Mouse (Mus musculus) limb, embryonic 15.5 days (tissue): ENCODE measurements at regions not wholly inside any gene's neighbourhood (a gene's known extent, or its start where the extent isn't known, plus 50 kb on each side); places are given as distances from the start of the nearest gene placed in this dataset.

Source experiments
- ATAC-seq: fragments of 200-750 bp; cut with Nextera tagmentation; 2 replicates; pipeline ENCODE4 v1.8.0; 2017; ENCODE audit warnings: low read depth, moderate TSS enrichment; ENCODE audit not compliant: insufficient number of reproducible peaks, low FRiP score, low TSS enrichment
- H3K27ac ChIP-seq: fragments of 300-500 bp; sonication (generic); 2 replicates; pipeline ENCODE4 v1.5.1; 2015; ENCODE audit warnings: moderate library complexity, mild to moderate bottlenecking, inconsistent platforms
- H3K27me3 ChIP-seq: fragments of 300-500 bp; sonication (generic); 2 replicates; pipeline ENCODE4 v1.6.1; 2015; ENCODE audit warnings: inconsistent platforms
- H3K36me3 ChIP-seq: fragments of 300-500 bp; sonication (generic); 2 replicates; pipeline ENCODE4 v1.6.1; 2015; ENCODE audit warnings: inconsistent platforms
- H3K4me1 ChIP-seq: fragments of 300-500 bp; sonication (generic); 2 replicates; pipeline ENCODE4 v1.6.1; 2015; ENCODE audit warnings: inconsistent platforms
- H3K4me2 ChIP-seq: fragments of 300-500 bp; sonication (generic); 2 replicates; pipeline ENCODE4 v1.6.1; 2015; ENCODE audit warnings: mild to moderate bottlenecking, inconsistent platforms
- H3K4me3 ChIP-seq: fragments of 300-500 bp; sonication (generic); 2 replicates; pipeline ENCODE4 v1.5.1; 2015; ENCODE audit warnings: mild to moderate bottlenecking, inconsistent platforms
- H3K9ac ChIP-seq: fragments of 300-500 bp; sonication (generic); 2 replicates; pipeline ENCODE4 v1.6.1; 2015; ENCODE audit warnings: inconsistent platforms
- H3K9me3 ChIP-seq: fragments of 300-500 bp; sonication (generic); 2 replicates; pipeline ENCODE4 v1.6.1; 2016; ENCODE audit warnings: inconsistent platforms
- WGBS: fragments of 180-500 bp; shearing (Covaris S2); methylation state at CpG from one replicate; pipeline ENCODE4 v1.1.7; 2015; 5-methylcytosine and 5-hydroxymethylcytosine counted together

DNA sequence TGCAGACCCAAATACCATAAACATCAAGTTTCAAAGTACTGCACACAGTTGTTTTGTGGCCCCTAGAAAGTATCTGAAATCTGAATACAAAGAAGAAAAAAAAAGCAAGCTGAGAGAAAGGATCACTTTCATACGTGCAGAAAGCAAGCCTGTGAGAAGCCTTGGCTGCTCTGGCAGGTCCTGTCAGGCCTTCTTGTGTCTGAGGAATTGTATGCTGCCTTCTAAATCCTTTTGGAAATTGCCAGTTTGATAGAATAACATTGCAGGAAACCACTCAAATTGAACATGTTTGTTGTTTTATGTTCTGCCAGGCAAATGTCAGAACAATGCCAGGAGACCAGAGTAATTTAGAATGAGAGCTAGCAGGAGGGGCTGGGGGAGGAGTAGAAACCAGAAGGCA, 198.0 kb downstream of the Spry2 start:
- Histone ChIP-seq H3K27ac (no peak overlapping the region), H3K27me3 (no peaks in the 10 kb centered on the region), H3K9me3 (no peaks in the 10 kb centered on the region), H3K4me3 (no peak overlapping the region), H3K36me3 (no peaks in the 10 kb centered on the region), H3K9ac (no peak overlapping the region), H3K4me1 (no peaks in the 10 kb centered on the region), H3K4me2 (no peak overlapping the region)
- ATAC-seq = no peak
- 39% methylated on average over 1 of the region's 1 CpGs for WGBS

GRCm38 (mm10) chr14:105698086-105698485, 198.5 kb downstream of the Spry2 start:
- H3K36me3 ChIP-seq = no peaks in the 10 kb centered on the region
- no peak overlapping the region for H3K27ac ChIP-seq
- H3K4me1 ChIP-seq = no peaks in the 10 kb centered on the region
- no peaks in the 10 kb centered on the region for H3K9me3 ChIP-seq
- no peaks in the 10 kb centered on the region for H3K27me3 ChIP-seq
- no peak for ATAC-seq
- no peak overlapping the region for H3K4me2 ChIP-seq
- 82% methylated on average over 1 of the region's 1 CpGs for WGBS
- H3K9ac ChIP-seq = no peak overlapping the region
- no peak overlapping the region for H3K4me3 ChIP-seq

DNA sequence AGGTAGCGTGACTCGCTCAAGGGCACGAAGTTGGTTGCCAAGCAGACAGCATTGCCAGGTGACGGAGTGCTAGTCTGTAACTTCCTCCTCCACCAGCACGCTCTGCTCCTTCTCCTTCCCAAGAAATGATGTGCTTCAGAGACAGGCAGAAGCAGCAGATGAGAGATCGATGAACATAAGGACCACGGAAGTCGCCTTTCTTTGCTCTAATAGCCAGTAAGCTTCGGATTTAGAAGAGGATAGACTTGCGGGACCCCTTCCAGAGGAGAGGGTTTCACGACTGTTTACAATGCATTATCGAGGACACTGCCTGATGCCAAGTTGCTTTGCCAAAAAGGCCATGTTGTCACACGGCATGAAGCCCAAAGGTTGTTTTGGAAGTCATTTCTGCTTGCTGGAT, 199.2 kb downstream of the Spry2 start:
- ATAC-seq = no peak
- no peak overlapping the region for H3K4me2 ChIP-seq
- WGBS = 88% methylated on average over 13 of the region's 13 CpGs
- H3K36me3 ChIP-seq = no peaks in the 10 kb centered on the region
- H3K27ac ChIP-seq = no peak overlapping the region
- H3K27me3 ChIP-seq = no peaks in the 10 kb centered on the region
- H3K4me3 ChIP-seq = no peak overlapping the region
- no peaks in the 10 kb centered on the region for H3K9me3 ChIP-seq
- no peaks in the 10 kb centered on the region for H3K4me1 ChIP-seq
- H3K9ac ChIP-seq = no peak overlapping the region

DNA sequence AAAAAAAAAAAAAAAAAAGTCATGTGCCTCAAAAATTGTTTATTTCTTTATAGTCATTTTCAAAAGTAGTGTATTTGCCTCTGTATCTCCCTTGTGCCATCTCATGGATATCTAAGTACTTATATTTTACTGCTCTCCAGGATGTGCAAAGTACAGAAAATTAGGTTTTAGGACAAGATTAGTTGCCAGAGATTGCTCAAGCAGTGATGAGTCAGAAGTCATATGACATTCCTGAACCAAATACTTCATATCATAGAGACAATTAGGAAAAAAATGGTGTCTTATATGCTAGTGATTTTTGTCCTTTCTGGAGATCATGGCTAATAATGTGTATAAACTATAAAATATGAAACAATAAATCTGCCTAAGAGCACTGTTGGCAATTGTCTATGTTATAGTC, 201.7 kb downstream of the Spry2 start:
- Histone ChIP-seq H3K27ac (no peak overlapping the region), H3K27me3 (no peaks in the 10 kb centered on the region), H3K9me3 (no peaks in the 10 kb centered on the region), H3K4me3 (no peak overlapping the region), H3K4me1 (no peaks in the 10 kb centered on the region), H3K36me3 (no peaks in the 10 kb centered on the region), H3K4me2 (no peak overlapping the region), H3K9ac (no peak overlapping the region)
- ATAC-seq = no peak

DNA sequence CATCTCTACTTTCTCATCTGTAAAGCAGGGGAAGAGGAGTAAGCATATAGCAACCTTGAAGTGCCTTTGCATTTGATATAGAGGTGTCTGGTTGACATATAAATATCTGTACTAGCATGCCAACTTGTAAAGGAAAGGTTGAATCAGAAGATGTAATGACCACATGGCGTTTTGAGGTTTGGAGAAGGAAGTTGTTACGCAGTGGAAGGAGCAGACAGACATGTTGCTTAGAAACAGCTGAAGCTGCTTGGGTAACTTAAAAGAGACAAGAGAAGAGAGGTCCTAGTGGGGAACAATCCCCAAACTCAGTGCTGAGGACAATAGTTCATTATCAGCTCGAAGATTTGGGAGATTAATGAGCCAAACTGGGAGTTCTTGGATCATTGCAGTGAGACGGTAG, 202.9 kb downstream of the Spry2 start:
- no peaks in the 10 kb centered on the region for H3K4me1 ChIP-seq
- H3K4me3 ChIP-seq = no peak overlapping the region
- no peaks in the 10 kb centered on the region for H3K27me3 ChIP-seq
- 87% methylated on average over 4 of the region's 4 CpGs for WGBS
- H3K9me3 ChIP-seq = no peaks in the 10 kb centered on the region
- H3K4me2 ChIP-seq = no peak overlapping the region
- H3K36me3 ChIP-seq = no peaks in the 10 kb centered on the region
- no peak overlapping the region for H3K9ac ChIP-seq
- no peak overlapping the region for H3K27ac ChIP-seq
- no peak for ATAC-seq

GRCm38 (mm10) chr14:105684826-105685465, 211.7 kb downstream of the Spry2 start:
- Histone ChIP-seq H3K27me3 (no peaks in the 10 kb centered on the region), H3K4me2 (no peak overlapping the region), H3K4me3 (no peak overlapping the region), H3K9me3 (no peaks in the 10 kb centered on the region), H3K4me1 (no peaks in the 10 kb centered on the region), H3K9ac (no peak overlapping the region), H3K36me3 (no peaks in the 10 kb centered on the region), H3K27ac (no peak overlapping the region)
- ATAC-seq = no peak
- 28% methylated on average over 11 of the region's 11 CpGs for WGBS

DNA sequence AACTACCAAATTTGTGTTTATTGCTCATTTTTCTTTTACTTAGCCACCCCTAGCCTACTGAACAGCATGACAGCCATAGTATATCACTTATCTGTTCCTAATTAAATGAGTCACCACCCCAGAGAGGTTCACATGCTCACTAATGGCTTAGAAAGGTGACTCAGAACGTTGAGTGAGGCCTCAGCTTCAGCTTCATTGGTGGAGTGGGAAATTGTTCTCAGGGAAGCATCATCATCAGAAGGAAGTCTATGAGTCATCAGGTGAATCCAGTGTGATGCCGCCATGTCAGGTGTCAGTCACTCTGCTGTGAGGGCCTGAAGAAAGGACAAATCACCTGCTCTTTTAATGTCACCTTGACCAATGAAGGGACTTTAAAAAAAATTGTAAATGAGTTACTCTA, 212.3 kb downstream of the Spry2 start:
- no peaks in the 10 kb centered on the region for H3K9me3 ChIP-seq
- 56% methylated on average over 2 of the region's 2 CpGs for WGBS
- H3K27ac ChIP-seq = no peak overlapping the region
- H3K4me2 ChIP-seq = no peak overlapping the region
- no peak overlapping the region for H3K4me3 ChIP-seq
- no peaks in the 10 kb centered on the region for H3K4me1 ChIP-seq
- no peak overlapping the region for H3K9ac ChIP-seq
- H3K27me3 ChIP-seq = no peaks in the 10 kb centered on the region
- ATAC-seq = no peak
- no peaks in the 10 kb centered on the region for H3K36me3 ChIP-seq

DNA sequence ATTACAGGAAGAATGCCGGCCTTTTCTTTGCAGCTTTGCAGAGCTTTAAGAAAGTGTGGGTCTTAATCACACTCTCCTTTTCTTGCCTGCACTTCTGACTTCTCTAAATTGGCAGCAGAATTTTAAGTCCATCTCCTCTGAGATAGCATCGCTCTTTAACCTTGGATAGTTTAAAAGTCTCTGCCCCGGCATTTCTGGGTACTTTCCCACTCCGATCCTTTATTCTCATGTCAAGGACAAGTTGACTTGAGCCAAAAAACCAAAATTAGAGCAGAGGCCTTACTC, 220.0 kb downstream of the Spry2 start:
- no peak overlapping the region for H3K9ac ChIP-seq
- 0 out of 2 replicates have a peak, but pooled peaks cover 11% of the 10 kb centered on the region for H3K4me1 ChIP-seq
- H3K4me3 ChIP-seq = no peak overlapping the region
- ATAC-seq = no peak
- H3K4me2 ChIP-seq = no peak overlapping the region
- H3K27ac ChIP-seq = no peak overlapping the region
- no peaks in the 10 kb centered on the region for H3K27me3 ChIP-seq
- 22% methylated on average over 4 of the region's 4 CpGs for WGBS
- no peaks in the 10 kb centered on the region for H3K36me3 ChIP-seq
- no peaks in the 10 kb centered on the region for H3K9me3 ChIP-seq

GRCm38 (mm10) chr14:105675801-105676645, 220.6 kb downstream of the Spry2 start:
- no peak overlapping the region for H3K27ac ChIP-seq
- no peaks in the 10 kb centered on the region for H3K36me3 ChIP-seq
- WGBS = 37% methylated on average over 13 of the region's 13 CpGs
- 0 out of 2 replicates have a peak, but pooled peaks cover 11% of the 10 kb centered on the region for H3K4me1 ChIP-seq
- no peaks in the 10 kb centered on the region for H3K27me3 ChIP-seq
- no peak for ATAC-seq
- H3K4me3 ChIP-seq = no peak overlapping the region
- no peak overlapping the region for H3K4me2 ChIP-seq
- no peaks in the 10 kb centered on the region for H3K9me3 ChIP-seq
- no peak overlapping the region for H3K9ac ChIP-seq

DNA sequence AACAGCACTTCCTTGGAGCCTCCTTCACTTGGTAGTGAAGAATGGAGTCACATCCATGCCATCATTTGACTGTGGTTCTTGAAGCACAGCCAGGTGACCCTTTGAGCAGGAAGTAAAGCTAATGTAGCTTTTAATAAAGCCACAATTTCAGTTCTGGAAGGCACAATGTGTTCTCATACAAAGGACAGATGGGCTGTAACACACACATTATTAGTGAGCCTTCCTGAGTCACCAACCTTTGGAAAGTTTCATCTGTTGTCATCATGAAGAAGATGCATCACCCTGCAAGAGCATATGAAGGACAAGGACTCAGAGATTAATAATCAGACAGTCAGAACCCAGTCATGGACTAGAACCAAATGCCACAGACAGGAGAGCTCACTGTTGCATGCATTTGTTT, 221.6 kb downstream of the Spry2 start:
- H3K27ac ChIP-seq = no peak overlapping the region
- H3K4me3 ChIP-seq = no peak overlapping the region
- H3K9me3 ChIP-seq = no peaks in the 10 kb centered on the region
- no peaks in the 10 kb centered on the region for H3K27me3 ChIP-seq
- no peak for ATAC-seq
- H3K4me1 ChIP-seq = 0 out of 2 replicates have a peak, but pooled peaks cover 11% of the 10 kb centered on the region
- H3K36me3 ChIP-seq = no peaks in the 10 kb centered on the region
- H3K9ac ChIP-seq = no peak overlapping the region
- H3K4me2 ChIP-seq = no peak overlapping the region

DNA sequence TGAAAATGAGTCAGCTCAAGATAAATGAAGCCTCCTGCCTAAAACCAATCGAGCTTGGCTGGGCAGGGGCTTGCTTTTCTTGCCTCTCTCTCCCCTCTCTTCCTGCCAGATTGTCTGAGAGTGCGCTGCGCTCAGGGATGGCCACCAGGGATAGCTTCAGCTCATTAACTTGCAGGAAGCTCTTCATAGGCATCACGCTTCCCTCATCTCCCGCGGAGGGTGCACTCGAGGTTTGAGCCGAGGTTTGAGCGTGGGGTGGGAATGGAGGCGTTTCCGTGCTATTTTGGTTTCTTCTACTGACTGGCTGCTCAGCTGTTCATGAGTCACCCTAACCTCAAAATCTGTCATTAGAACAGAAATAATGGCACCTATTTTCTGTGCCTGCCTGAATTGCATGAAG, 227.7 kb downstream of the Spry2 start:
- Histone ChIP-seq H3K9me3 (no peaks in the 10 kb centered on the region), H3K27me3 (no peaks in the 10 kb centered on the region), H3K4me1 (0 out of 2 replicates have a peak, but pooled peaks cover 4% of the 10 kb centered on the region), H3K27ac (no peak overlapping the region; the same call in 1 of the 2 replicates), H3K36me3 (no peaks in the 10 kb centered on the region), H3K4me3 (no peak overlapping the region), H3K9ac (no peak overlapping the region), H3K4me2 (no peak overlapping the region)
- ATAC-seq = no peak
- WGBS = 36% methylated on average over 11 of the region's 11 CpGs

DNA sequence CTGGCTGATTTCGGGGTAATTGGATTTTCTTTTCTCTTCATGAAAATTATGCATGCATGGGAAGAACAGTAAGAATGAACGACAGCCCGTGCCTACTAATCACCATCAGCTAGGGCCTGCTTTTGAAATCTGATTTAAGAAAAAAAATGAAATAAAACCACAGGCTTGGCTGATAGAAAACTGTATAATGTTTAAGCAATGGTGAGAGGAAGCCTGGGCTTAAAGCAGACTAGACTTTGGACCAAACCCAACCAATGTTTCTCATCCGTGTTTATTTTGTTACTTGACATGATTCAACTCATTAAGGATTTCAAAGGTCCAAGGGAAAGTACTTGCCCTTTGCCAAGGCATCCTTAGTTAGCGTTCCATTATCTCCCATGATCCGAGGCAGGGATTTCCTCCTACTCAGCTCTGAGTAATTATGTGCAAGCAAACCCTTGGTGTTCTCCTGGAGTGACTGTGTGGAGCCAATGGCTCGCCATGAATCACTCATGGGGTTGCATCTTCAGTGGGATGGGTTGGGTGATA, 231.9 kb downstream of the Spry2 start:
- no peak for ATAC-seq
- no peaks in the 10 kb centered on the region for H3K9me3 ChIP-seq
- H3K27me3 ChIP-seq = no peaks in the 10 kb centered on the region
- no peaks in the 10 kb centered on the region for H3K36me3 ChIP-seq
- 0 out of 2 replicates have a peak, but pooled peaks cover 4% of the 10 kb centered on the region for H3K4me1 ChIP-seq
- H3K27ac ChIP-seq = no peak overlapping the region
- no peak overlapping the region for H3K9ac ChIP-seq
- whole genome bisulfite sequencing = 76% methylated on average over 7 of the region's 7 CpGs
- no peak overlapping the region for H3K4me2 ChIP-seq
- no peak overlapping the region for H3K4me3 ChIP-seq
